8 mouse cellular contexts compared by ENCODE assay signal in genomic region chr6:122874720-122875389, GRCm38 (mm10). TPM values are rescaled to one million over a fixed set of nuclear protein-coding genes. Genes with fewer than 3 reads are reported as not detected.
DNase-seq lines count a peak whose midpoint lies in the region; ATAC-seq and TF ChIP-seq lines count a peak whose summit lies in the region.

No protein-coding gene starts in this region.

- peak overlapping the region; percentile 55 for H3K4me2 ChIP-seq in lung, embryonic 15.5 days
- peak overlapping the region; percentile 71 for H3K4me2 ChIP-seq in lung, postnatal 0 days (replicated peaks; ENCODE audit: low read depth, low read length)
- H3K4me2 ChIP-seq in stomach, embryonic 15.5 days = peak overlapping the region; percentile 54

- H3K9ac ChIP-seq in lung, embryonic 15.5 days = peak overlapping the region; percentile 92
- peak overlapping the region; percentile 77 for H3K9ac ChIP-seq in lung, postnatal 0 days (replicated peaks; ENCODE audit: low read depth)
- H3K9ac ChIP-seq in stomach, embryonic 15.5 days = peak overlapping the region; percentile 71

- no peak for TF ChIP-seq EP300 in lung, postnatal 0 days (IDR thresholded peaks at IDR 0.05)

- WGBS in lung, embryonic 15.5 days = under 1% methylated on average over 30 of the region's 31 CpGs
- WGBS in lung, postnatal 0 days = under 1% methylated on average over 31 of the region's 31 CpGs
- WGBS in stomach, embryonic 15.5 days = under 1% methylated on average over 31 of the region's 31 CpGs

- H3K4me1 ChIP-seq in lung, embryonic 15.5 days = peaks cover 11% of the 10 kb centered on the region
- peaks cover 4% of the 10 kb centered on the region; the same call in 1 of the 2 replicates for H3K4me1 ChIP-seq in lung, postnatal 0 days (ENCODE audit: insufficient read depth, low read depth, low read length)
- peaks cover 5% of the 10 kb centered on the region; the same call in 1 of the 2 replicates for H3K4me1 ChIP-seq in stomach, embryonic 15.5 days

- H3K4me3 ChIP-seq in lung, embryonic 15.5 days = peak overlapping the region; percentile 93
- peak overlapping the region; percentile 95 for H3K4me3 ChIP-seq in lung, postnatal 0 days (ENCODE audit: low read depth, low read length)
- H3K4me3 ChIP-seq in stomach, embryonic 15.5 days (replicated peaks) = peak overlapping the region; percentile 95

- H3K27ac ChIP-seq in lung, embryonic 15.5 days = peak overlapping the region; percentile 88
- peak overlapping the region; percentile 86 for H3K27ac ChIP-seq in lung, postnatal 0 days (ENCODE audit: low read length)
- H3K27ac ChIP-seq in stomach, embryonic 15.5 days = peak overlapping the region; percentile 88

- no peaks in the 10 kb centered on the region for H3K9me3 ChIP-seq in lung, embryonic 15.5 days
- H3K9me3 ChIP-seq in lung, postnatal 0 days (ENCODE audit: low read length) = no peaks in the 10 kb centered on the region
- H3K9me3 ChIP-seq in stomach, embryonic 15.5 days = no peaks in the 10 kb centered on the region

- ATAC-seq in lung, embryonic 15.5 days (ENCODE audit: borderline replicate concordance, extremely low read depth, low FRiP score, low TSS enrichment) = peak; percentile 71; the same call in 1 of the 2 replicates
- peak; percentile 20 for ATAC-seq in granulocyte monocyte progenitor cell, adult 5-6 weeks (replicated peaks; ENCODE audit: poor library complexity, severe bottlenecking)
- ATAC-seq in lung, postnatal 0 days = peak; percentile 72
- peak; percentile 65 for ATAC-seq in stomach, embryonic 15.5 days (ENCODE audit: insufficient read depth, low FRiP score, low read depth)

- no peaks in the 10 kb centered on the region for H3K27me3 ChIP-seq in lung, embryonic 15.5 days
- no peaks in the 10 kb centered on the region for H3K27me3 ChIP-seq in lung, postnatal 0 days (replicated peaks; ENCODE audit: insufficient read depth, low read length)
- H3K27me3 ChIP-seq in stomach, embryonic 15.5 days (replicated peaks) = no peaks in the 10 kb centered on the region

- peaks cover 16% of the 10 kb centered on the region for H3K36me3 ChIP-seq in lung, embryonic 15.5 days
- no peaks in the 10 kb centered on the region for H3K36me3 ChIP-seq in lung, postnatal 0 days (ENCODE audit: insufficient read depth, low read length)
- H3K36me3 ChIP-seq in stomach, embryonic 15.5 days = no peaks in the 10 kb centered on the region

- no peak for TF ChIP-seq CTCF in lung, postnatal 0 days (IDR thresholded peaks at IDR 0.05)

- DNase-seq in lung, postnatal 25 days (ENCODE audit: low spot score) = no peak
- DNase-seq in cerebellum, adult 9-10 months = peak; percentile 82
- DNase-seq in lung, postnatal 0 days (ENCODE audit: low spot score) = peak; percentile 61
- no peak for DNase-seq in ovary, postnatal 10 days (ENCODE audit: low spot score)
- no peak for DNase-seq in spleen, postnatal 36 days (ENCODE audit: low spot score in 2 of 2)

RNA-seq across cellular contexts. Expression of gene Necap1, which starts 0.6 kb away (rescaled TPM):
- 46.0 and 48.1 TPM in 2 replicates for polyA plus RNA-seq in lung, embryonic 15.5 days (2015; fragmentation: Nextera tagmentation; extraction: Ambion mirVana)
- 24.8 and 26.1 TPM in 2 replicates for total RNA-seq in granulocyte monocyte progenitor cell, adult 5-6 weeks (2014; fragmentation: Nextera tagmentation)
- 14.3 and 25.7 TPM in 2 replicates for total RNA-seq in granulocyte monocyte progenitor cell, adult 5-6 weeks (2017)
- polyA plus RNA-seq in lung, postnatal 0 days (2015; fragmentation: Nextera tagmentation; extraction: Ambion mirVana) = 30.3 and 31.2 TPM in 2 replicates
- polyA plus RNA-seq in stomach, embryonic 15.5 days (2015; fragmentation: Nextera tagmentation; extraction: Ambion mirVana) = 54.0 and 59.4 TPM in 2 replicates

RNA-seq across cellular contexts. Expression of gene C3ar1, which starts 18.9 kb away (rescaled TPM):
- polyA plus RNA-seq in lung, embryonic 15.5 days (2015; fragmentation: Nextera tagmentation; extraction: Ambion mirVana) = 3.3 and 3.4 TPM in 2 replicates
- not detected in 2 replicates for total RNA-seq in granulocyte monocyte progenitor cell, adult 5-6 weeks (2014; fragmentation: Nextera tagmentation)
- total RNA-seq in granulocyte monocyte progenitor cell, adult 5-6 weeks (2017) = 0.04 and 0.10 TPM in 2 replicates
- polyA plus RNA-seq in lung, postnatal 0 days (2015; fragmentation: Nextera tagmentation; extraction: Ambion mirVana) = 3.4 and 3.6 TPM in 2 replicates
- polyA plus RNA-seq in stomach, embryonic 15.5 days (2015; fragmentation: Nextera tagmentation; extraction: Ambion mirVana) = 2.6 and 3.3 TPM in 2 replicates

RNA-seq across cellular contexts. Expression of gene Clec4a1, which starts 46.8 kb away (rescaled TPM):
- polyA plus RNA-seq in lung, embryonic 15.5 days (2015; fragmentation: Nextera tagmentation; extraction: Ambion mirVana) = 2.4 and 3.1 TPM in 2 replicates
- 1.7 TPM in 1 of 2 replicates, not detected in the other for total RNA-seq in granulocyte monocyte progenitor cell, adult 5-6 weeks (2014; fragmentation: Nextera tagmentation)
- total RNA-seq in granulocyte monocyte progenitor cell, adult 5-6 weeks (2017) = 0.93 and 1.3 TPM in 2 replicates
- polyA plus RNA-seq in lung, postnatal 0 days (2015; fragmentation: Nextera tagmentation; extraction: Ambion mirVana) = 4.6 and 5.1 TPM in 2 replicates
- 4.8 and 7.6 TPM in 2 replicates for polyA plus RNA-seq in stomach, embryonic 15.5 days (2015; fragmentation: Nextera tagmentation; extraction: Ambion mirVana)

RNA-seq across cellular contexts. Expression of gene Foxj2, which starts 55.1 kb away (rescaled TPM):
- 5.1 and 5.8 TPM in 2 replicates for polyA plus RNA-seq in lung, embryonic 15.5 days (2015; fragmentation: Nextera tagmentation; extraction: Ambion mirVana)
- 5.2 and 8.1 TPM in 2 replicates for total RNA-seq in granulocyte monocyte progenitor cell, adult 5-6 weeks (2014; fragmentation: Nextera tagmentation)
- total RNA-seq in granulocyte monocyte progenitor cell, adult 5-6 weeks (2017) = 1.6 and 3.5 TPM in 2 replicates
- polyA plus RNA-seq in lung, postnatal 0 days (2015; fragmentation: Nextera tagmentation; extraction: Ambion mirVana) = 5.5 and 6.1 TPM in 2 replicates
- polyA plus RNA-seq in stomach, embryonic 15.5 days (2015; fragmentation: Nextera tagmentation; extraction: Ambion mirVana) = 5.2 and 5.8 TPM in 2 replicates

Comparison
In these comparisons a context has a peak if more than half of its experiments do, and no peak if none do; other contexts are left out.
1. DNase-seq: peak in cerebellum, adult 9-10 months (single experiment) and lung, postnatal 0 days (single experiment); none in lung, postnatal 25 days (single experiment), ovary, postnatal 10 days (single experiment) and spleen, postnatal 36 days (0 of 2).
2. ATAC-seq: peak in every context shown above with its lines; median percentile 72 in lung, postnatal 0 days; 71 in lung, embryonic 15.5 days; 65 in stomach, embryonic 15.5 days; 20 in granulocyte monocyte progenitor cell, adult 5-6 weeks.
3. Peak in every context shown above with its lines, with median percentiles within 50 percentile points of each other: H3K27ac ChIP-seq, H3K4me2 ChIP-seq, H3K4me3 ChIP-seq and H3K9ac ChIP-seq.